Mouse (Mus musculus) ES-E14 (cell line): ENCODE results near the gene Lingo3. TPM values are rescaled to one million over a fixed set of nuclear protein-coding genes. Genes with fewer than 3 reads are reported as not detected.

Experiments used
- DNase-seq: peaks from one replicate; pipeline ENCODE4 v3.0.0-alpha.2; 2013; ENCODE audit warnings: low read depth, low spot score
- H3K27ac ChIP-seq: 2 replicates; pipeline ENCODE4 v1.5.1; 2012; ENCODE audit warnings: low read depth, mild to moderate bottlenecking, low read length, moderate library complexity, mixed read lengths; ENCODE audit not compliant: poor library complexity, insufficient read depth, severe bottlenecking
- H3K36me3 ChIP-seq: 2 replicates; pipeline ENCODE4 v1.6.1; 2012; ENCODE audit warnings: mild to moderate bottlenecking, low read length, moderate library complexity, mixed read lengths; ENCODE audit not compliant: control insufficient read depth, poor library complexity, insufficient read depth, severe bottlenecking
- H3K4me1 ChIP-seq, 2 experiments: fragments of 150-350 bp in 1 of 2; sonication (generic) in 1 of 2; 2 replicates each; pipeline ENCODE4 v1.6.1; 2012; ENCODE audit warnings: low read length in 2 of 2, mild to moderate bottlenecking in 1 of 2, mixed read lengths in 1 of 2; ENCODE audit not compliant: control insufficient read depth in 2 of 2, insufficient read depth in 2 of 2, poor library complexity in 1 of 2
- H3K4me3 ChIP-seq, 2 experiments: fragments of 150-350 bp in 1 of 2; sonication (generic) in 1 of 2; 2 replicates each; pipeline ENCODE4 v1.5.1; 2012; ENCODE audit warnings: low read length in 2 of 2, low read depth in 1 of 2, mild to moderate bottlenecking in 1 of 2, mixed read lengths in 1 of 2; ENCODE audit not compliant: insufficient read depth in 1 of 2, poor library complexity in 1 of 2, severe bottlenecking in 1 of 2
- H3K9ac ChIP-seq: 2 replicates; pipeline ENCODE4 v1.6.1; 2012; ENCODE audit warnings: low read depth, mild to moderate bottlenecking, low read length, mixed read lengths; ENCODE audit not compliant: poor library complexity, insufficient read depth, severe bottlenecking
- H3K9me3 ChIP-seq: fragments of 150-350 bp; sonication (generic); 2 replicates; pipeline ENCODE4 v1.6.1; 2012; ENCODE audit warnings: low read depth, mild to moderate bottlenecking, low read length; ENCODE audit not compliant: control insufficient read depth, insufficient read depth
- CHD2 ChIP-seq: IDR thresholded peaks from 2 replicates; pipeline ENCODE4 v1.6.1; 2014; ENCODE audit warnings: mild to moderate bottlenecking, low read depth, low read length, inconsistent platforms
- HCFC1 ChIP-seq: IDR thresholded peaks from 2 replicates; pipeline ENCODE4 v1.6.1; 2012; ENCODE audit warnings: low read length, inconsistent platforms, borderline replicate concordance; ENCODE audit not compliant: insufficient read depth
- MAFK ChIP-seq: IDR thresholded peaks from 2 replicates; pipeline ENCODE4 v1.6.1; 2014; ENCODE audit warnings: mild to moderate bottlenecking, low read depth, low read length, inconsistent platforms; ENCODE audit not compliant: insufficient read depth
- ZC3H11A ChIP-seq: IDR thresholded peaks from 2 replicates; pipeline ENCODE4 v1.6.1; 2012; ENCODE audit warnings: low read depth, mild to moderate bottlenecking, inconsistent platforms, low read length, borderline replicate concordance
- ZNF384 ChIP-seq: IDR thresholded peaks from 2 replicates; pipeline ENCODE4 v1.6.1; 2012; ENCODE audit warnings: low read depth, low read length, inconsistent platforms
- in situ Hi-C, 2 experiments: fragments of 600-800 bp; cut with MboI; formaldehyde crosslinking; loops; one replicate each; pipeline ENCODE4 v1.15.1; 2025; ENCODE audit warnings: low sequenced_read_pairs in 2 of 2, inconsistent platforms in 1 of 2; ENCODE audit not compliant: unreplicated experiment in 2 of 2
- total RNA-seq: library from RNA; depleted of rRNA; stranded (reverse); fragments of 300-350 nt; gene quantifications from 2 replicates; pipeline ENCODE4 v1.2.3, GENCODE M21; 2012

Lingo3 gene
- total RNA-seq, 1 experiment: 2.4 TPM

- no peak for DNase-seq
- peaks cover 33% of the 10 kb centered on the region for H3K36me3 ChIP-seq
- H3K4me3 ChIP-seq: peak overlapping the region; percentile 57 to 67
- H3K4me1 ChIP-seq: peaks cover 10 to 17% of the 10 kb centered on the region in 2 experiments; a peak in 3 of 4 replicates
- H3K27ac ChIP-seq: no peak overlapping the region
- TF ChIP-seq ZNF384: no peak
- no peaks in the 10 kb centered on the region for H3K9me3 ChIP-seq
- peak overlapping the region; percentile 60 for H3K9ac ChIP-seq
- in situ Hi-C loops: no loop called here
These were observed 36.7 kb downstream of the Lingo3 start for GRCm38 (mm10) chr10:80807057-80807627.

- Histone ChIP-seq H3K9ac (peak overlapping the region; percentile 60), H3K27ac (no peak overlapping the region), H3K4me1 (peaks cover 10 to 22% of the 10 kb centered on the region in 2 experiments; a peak in 3 of 4 replicates), H3K36me3 (peaks cover 39% of the 10 kb centered on the region), H3K4me3 (peak overlapping the region; percentile 57 to 67), H3K9me3 (no peaks in the 10 kb centered on the region)
- DNase-seq: no peak
- in situ Hi-C loops: no loop called here
- TF ChIP-seq CHD2 (no peak), ZC3H11A (no peak), ZNF384 (no peak), HCFC1 (no peak), MAFK (no peak)
These were observed 37.3 kb downstream of the Lingo3 start for GRCm38 (mm10) chr10:80806341-80807056.

GRCm38 (mm10) chr10:80805925-80806324, 37.9 kb downstream of the Lingo3 start:
- no peak overlapping the region for H3K9ac ChIP-seq
- no peak overlapping the region for H3K27ac ChIP-seq
- H3K4me3 ChIP-seq: no peak overlapping the region
- in situ Hi-C loops: no loop called here
- peaks cover 45% of the 10 kb centered on the region for H3K36me3 ChIP-seq
- H3K4me1 ChIP-seq: peaks cover 10 to 22% of the 10 kb centered on the region in 2 experiments; a peak in 3 of 4 replicates
- TF ChIP-seq CHD2 (no peak), ZC3H11A (no peak), ZNF384 (no peak), HCFC1 (no peak), MAFK (no peak)
- no peaks in the 10 kb centered on the region for H3K9me3 ChIP-seq
- DNase-seq: peak; percentile 56

- DNase-seq: no peak
- TF ChIP-seq MAFK (no peak), ZNF384 (no peak), CHD2 (no peak), ZC3H11A (no peak), HCFC1 (no peak)
- Histone ChIP-seq H3K4me3 (no peak overlapping the region), H3K36me3 (peaks cover 46% of the 10 kb centered on the region), H3K9ac (no peak overlapping the region), H3K9me3 (no peaks in the 10 kb centered on the region), H3K27ac (no peak overlapping the region), H3K4me1 (peaks cover 10 to 22% of the 10 kb centered on the region in 2 experiments; a peak in 3 of 4 replicates)
- in situ Hi-C loops: no loop called here
These were observed 38.5 kb downstream of the Lingo3 start for GRCm38 (mm10) chr10:80805322-80805721.

GRCm38 (mm10) chr10:80804916-80805315, 38.9 kb downstream of the Lingo3 start, which contains the start of gene Amh:
Amh (plus strand) TSS chr10:80805243.
- Histone ChIP-seq H3K9ac (no peak within 1 kb of the TSS), H3K4me1 (peaks cover 10 to 23% of the 10 kb centered on the region in 2 experiments; a peak in 3 of 4 replicates), H3K9me3 (no peaks in the 10 kb centered on the region), H3K4me3 (no peak within 1 kb of the TSS), H3K27ac (no peak within 1 kb of the TSS), H3K36me3 (peaks cover 50% of the 10 kb centered on the region)
- no peak for TF ChIP-seq HCFC1
- TF ChIP-seq ZNF384: no peak
- no peak for TF ChIP-seq MAFK
- TF ChIP-seq ZC3H11A: no peak
- no peak for TF ChIP-seq CHD2
- DNase-seq: no peak
- in situ Hi-C loops: no loop called here
